Mouse (Mus musculus): Measurements from ENCODE around the gene Ccdc159. TPM values are rescaled to one million over a fixed set of nuclear protein-coding genes. Genes with fewer than 3 reads are reported as not detected.

Ccdc159 gene
- total and polyA plus RNA-seq, 2 experiments, result 7.6 to 11.6 TPM

DNA sequence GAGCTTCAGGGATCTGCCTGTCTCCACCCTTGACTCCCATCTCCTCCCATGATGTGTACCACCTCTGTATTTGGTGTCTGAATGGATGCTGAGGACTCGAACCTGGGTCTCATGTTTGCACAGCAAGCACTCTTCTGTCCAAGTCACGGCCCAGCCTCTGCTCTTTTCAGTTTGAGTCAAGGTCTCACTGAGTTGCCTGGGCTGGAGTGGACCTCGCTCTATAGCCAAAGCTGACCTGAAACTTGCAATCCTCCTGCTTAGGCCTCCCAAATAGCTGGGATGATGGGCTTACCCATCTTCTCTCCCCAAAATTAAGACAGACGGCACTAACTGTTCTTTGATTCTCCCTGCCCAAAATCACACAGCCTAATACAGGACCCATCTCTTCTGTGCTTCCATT, 4.2 kb upstream of the Ccdc159 start:
- H3K27ac ChIP-seq (replicated peaks; ENCODE audit: insufficient read depth, low read depth, low read length), result peak overlapping the region; percentile 96
- no peaks in the 10 kb centered on the region; the same call in 1 of the 2 replicates for H3K79me2 ChIP-seq (ENCODE audit: control insufficient read depth, insufficient read depth, low read length)
- TF ChIP-seq CTCF (IDR thresholded peaks at IDR 0.05; ENCODE audit: low read depth, low read length), result no peak
- TF ChIP-seq POLR2A (IDR thresholded peaks at IDR 0.05; ENCODE audit: extremely low read depth, insufficient read depth, low read length), result no peak
- no peak overlapping the region for H3K4me3 ChIP-seq (ENCODE audit: insufficient read depth, low read depth, low read length)
- H3K27me3 ChIP-seq (ENCODE audit: control insufficient read depth, insufficient read depth, low read length), result no peaks in the 10 kb centered on the region
- DNase-seq (ENCODE audit: extremely low read depth, low read depth, low spot score), result no peak
- no peak overlapping the region for H3K9ac ChIP-seq (ENCODE audit: low read depth, low read length)
- peaks cover 19% of the 10 kb centered on the region for H3K4me1 ChIP-seq (ENCODE audit: control insufficient read depth, insufficient read depth, low read length)
- peaks cover 12% of the 10 kb centered on the region for H3K36me3 ChIP-seq (ENCODE audit: control insufficient read depth, insufficient read depth, low read length)
- 74% methylated on average over 4 of the region's 4 CpGs for WGBS

DNA sequence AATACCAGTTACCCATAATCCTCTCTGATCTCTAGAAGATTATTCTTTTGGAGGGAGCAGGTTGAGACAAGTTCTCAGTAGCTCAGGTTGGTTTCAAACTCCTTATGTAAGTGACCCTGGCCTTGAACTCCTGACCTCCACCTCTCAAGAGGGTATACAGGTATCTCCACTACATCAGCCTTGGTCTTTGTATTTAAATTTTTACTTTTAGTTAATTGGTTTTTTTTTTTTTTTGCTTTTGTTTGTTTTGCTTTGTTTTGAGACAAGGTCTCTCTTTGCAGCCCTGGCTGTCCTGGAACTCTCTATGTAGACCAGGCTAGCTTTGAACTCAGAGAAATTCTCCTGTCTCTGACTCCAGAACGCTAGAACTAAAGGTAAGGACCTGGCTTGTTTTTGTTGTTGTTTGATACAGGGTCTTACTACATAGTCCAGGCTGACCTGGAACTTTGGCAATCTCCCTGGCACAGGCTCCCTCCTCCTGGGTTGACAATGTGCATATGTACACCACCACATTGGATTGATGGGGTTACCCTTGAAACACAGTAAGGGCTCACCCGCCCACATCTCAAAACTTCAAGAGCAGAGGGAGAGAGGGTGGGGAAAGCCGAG, 3.7 kb upstream of the Ccdc159 start:
- H3K79me2 ChIP-seq (ENCODE audit: control insufficient read depth, insufficient read depth, low read length), result no peaks in the 10 kb centered on the region; the same call in 1 of the 2 replicates
- peaks cover 17% of the 10 kb centered on the region for H3K4me1 ChIP-seq (ENCODE audit: control insufficient read depth, insufficient read depth, low read length)
- 3% methylated on average over 3 of the region's 3 CpGs for WGBS
- TF ChIP-seq POLR2A (IDR thresholded peaks at IDR 0.05; ENCODE audit: extremely low read depth, insufficient read depth, low read length) (no peak), CTCF (IDR thresholded peaks at IDR 0.05; ENCODE audit: low read depth, low read length) (no peak)
- DNase-seq (ENCODE audit: extremely low read depth, low read depth, low spot score), result no peak
- H3K27ac ChIP-seq (replicated peaks; ENCODE audit: insufficient read depth, low read depth, low read length), result peak overlapping the region; percentile 96
- no peak overlapping the region for H3K4me3 ChIP-seq (ENCODE audit: insufficient read depth, low read depth, low read length)
- H3K36me3 ChIP-seq (ENCODE audit: control insufficient read depth, insufficient read depth, low read length), result peaks cover 12% of the 10 kb centered on the region
- peak overlapping the region; percentile 45 for H3K9ac ChIP-seq (ENCODE audit: low read depth, low read length)
- no peaks in the 10 kb centered on the region for H3K27me3 ChIP-seq (ENCODE audit: control insufficient read depth, insufficient read depth, low read length)

- Histone ChIP-seq H3K79me2 (ENCODE audit: control insufficient read depth, insufficient read depth, low read length) (no peaks in the 10 kb centered on the region; the same call in 1 of the 2 replicates), H3K27ac (replicated peaks; ENCODE audit: insufficient read depth, low read depth, low read length) (peak overlapping the region; percentile 96), H3K4me1 (ENCODE audit: control insufficient read depth, insufficient read depth, low read length) (peaks cover 17% of the 10 kb centered on the region), H3K27me3 (ENCODE audit: control insufficient read depth, insufficient read depth, low read length) (no peaks in the 10 kb centered on the region), H3K4me3 (ENCODE audit: insufficient read depth, low read depth, low read length) (no peak overlapping the region), H3K36me3 (ENCODE audit: control insufficient read depth, insufficient read depth, low read length) (peaks cover 12% of the 10 kb centered on the region), H3K9ac (ENCODE audit: low read depth, low read length) (peak overlapping the region; percentile 45; the same call in 1 of the 2 replicates)
- TF ChIP-seq POLR2A (IDR thresholded peaks at IDR 0.05; ENCODE audit: extremely low read depth, insufficient read depth, low read length) (0 out of 2 replicates have a peak, but pooled peaks have one; percentile 21), CTCF (IDR thresholded peaks at IDR 0.05; ENCODE audit: low read depth, low read length) (no peak)
- peak; percentile 95 for DNase-seq (ENCODE audit: extremely low read depth, low read depth, low spot score)
- WGBS, result 23% methylated on average over 6 of the region's 6 CpGs
These were observed 3.2 kb upstream of the Ccdc159 start for GRCm38 (mm10) chr9:21924099-21924493.

DNA sequence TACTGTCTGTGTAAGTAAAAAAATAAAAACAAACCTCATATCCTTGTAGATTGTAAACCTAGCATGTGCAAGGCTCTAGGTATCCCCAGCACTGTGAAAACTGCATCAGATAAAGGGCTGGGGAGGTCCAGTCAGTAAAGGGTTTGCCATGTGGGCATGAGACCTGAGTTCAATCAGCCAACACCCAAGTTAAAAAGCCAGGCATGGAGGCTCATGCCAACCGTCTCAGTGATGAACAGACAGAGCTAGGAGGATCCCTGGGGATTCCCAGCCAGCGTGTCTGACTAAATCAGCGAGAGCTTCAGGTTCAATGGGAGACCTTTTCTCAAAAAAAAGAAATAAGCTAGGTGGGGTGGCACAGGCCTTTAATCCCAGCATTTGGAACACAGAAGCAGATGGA, 2.2 kb upstream of the Ccdc159 start:
- no peak overlapping the region for H3K4me3 ChIP-seq (ENCODE audit: insufficient read depth, low read depth, low read length)
- peak overlapping the region; percentile 83 for H3K27ac ChIP-seq (replicated peaks; ENCODE audit: insufficient read depth, low read depth, low read length)
- H3K79me2 ChIP-seq (ENCODE audit: control insufficient read depth, insufficient read depth, low read length), result no peaks in the 10 kb centered on the region; the same call in 1 of the 2 replicates
- peaks cover 17% of the 10 kb centered on the region for H3K4me1 ChIP-seq (ENCODE audit: control insufficient read depth, insufficient read depth, low read length)
- peak; percentile 52 for DNase-seq (ENCODE audit: extremely low read depth, low read depth, low spot score)
- TF ChIP-seq CTCF (IDR thresholded peaks at IDR 0.05; ENCODE audit: low read depth, low read length) (no peak), POLR2A (IDR thresholded peaks at IDR 0.05; ENCODE audit: extremely low read depth, insufficient read depth, low read length) (no peak)
- WGBS, result 32% methylated on average over 3 of the region's 3 CpGs
- H3K27me3 ChIP-seq (ENCODE audit: control insufficient read depth, insufficient read depth, low read length), result no peaks in the 10 kb centered on the region
- peak overlapping the region; percentile 40; the same call in 1 of the 2 replicates for H3K9ac ChIP-seq (ENCODE audit: low read depth, low read length)
- peaks cover 12% of the 10 kb centered on the region for H3K36me3 ChIP-seq (ENCODE audit: control insufficient read depth, insufficient read depth, low read length)

DNA sequence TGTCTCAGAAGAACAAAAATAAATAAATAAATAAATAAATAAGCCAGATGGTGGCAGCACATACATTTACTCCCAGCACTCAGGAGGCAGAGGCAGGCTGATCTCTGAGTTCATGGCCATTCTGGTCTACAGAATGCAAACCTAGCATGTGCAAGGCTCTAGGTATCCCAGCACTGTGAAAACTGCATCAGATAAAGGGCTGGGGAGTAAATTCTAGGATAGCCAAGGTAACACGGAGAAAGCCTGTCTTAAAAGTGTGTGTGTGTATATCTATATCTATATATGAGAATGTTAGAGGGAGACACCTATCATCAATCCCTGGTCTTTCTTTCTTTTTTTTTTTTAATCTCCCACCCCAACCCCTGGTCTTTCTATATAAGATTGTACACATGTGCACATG, 1.8 kb upstream of the Ccdc159 start:
- H3K4me3 ChIP-seq (ENCODE audit: insufficient read depth, low read depth, low read length), result peak overlapping the region; percentile 65
- peaks cover 12% of the 10 kb centered on the region for H3K36me3 ChIP-seq (ENCODE audit: control insufficient read depth, insufficient read depth, low read length)
- H3K9ac ChIP-seq (ENCODE audit: low read depth, low read length), result peak overlapping the region; percentile 89
- WGBS, result 73% methylated on average over 1 of the region's 1 CpGs
- H3K79me2 ChIP-seq (ENCODE audit: control insufficient read depth, insufficient read depth, low read length), result no peaks in the 10 kb centered on the region; the same call in 1 of the 2 replicates
- peak; percentile 33 for DNase-seq (ENCODE audit: extremely low read depth, low read depth, low spot score)
- H3K27ac ChIP-seq (replicated peaks; ENCODE audit: insufficient read depth, low read depth, low read length), result peak overlapping the region; percentile 98
- no peak for TF ChIP-seq POLR2A (IDR thresholded peaks at IDR 0.05; ENCODE audit: extremely low read depth, insufficient read depth, low read length)
- no peak for TF ChIP-seq CTCF (IDR thresholded peaks at IDR 0.05; ENCODE audit: low read depth, low read length)
- peaks cover 17% of the 10 kb centered on the region for H3K4me1 ChIP-seq (ENCODE audit: control insufficient read depth, insufficient read depth, low read length)
- no peaks in the 10 kb centered on the region for H3K27me3 ChIP-seq (ENCODE audit: control insufficient read depth, insufficient read depth, low read length)

DNA sequence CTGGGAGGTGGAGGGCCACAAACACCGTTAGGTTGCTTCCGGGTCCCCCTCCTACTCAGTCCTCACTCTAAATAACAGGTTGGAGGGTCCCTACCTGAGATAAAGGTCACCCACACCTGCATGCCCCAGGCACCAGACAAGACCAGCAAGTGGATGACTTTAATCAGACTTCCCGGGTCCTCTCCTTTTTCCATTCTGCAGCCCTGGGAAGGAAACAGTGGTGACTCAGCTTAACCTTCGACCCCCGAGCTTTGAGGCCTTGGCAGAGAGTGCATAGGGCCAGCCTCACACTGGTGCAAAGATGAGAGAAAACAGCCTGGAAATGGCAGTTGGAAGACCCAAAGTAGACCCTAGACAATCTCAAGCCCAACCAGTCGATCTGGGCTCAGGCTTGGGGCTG, 1.1 kb upstream of the Ccdc159 start:
- WGBS, result 8% methylated on average over 6 of the region's 6 CpGs
- no peak for TF ChIP-seq POLR2A (IDR thresholded peaks at IDR 0.05; ENCODE audit: extremely low read depth, insufficient read depth, low read length)
- no peak for TF ChIP-seq CTCF (IDR thresholded peaks at IDR 0.05; ENCODE audit: low read depth, low read length)
- Histone ChIP-seq H3K4me3 (ENCODE audit: insufficient read depth, low read depth, low read length) (peak overlapping the region; percentile 65), H3K27me3 (ENCODE audit: control insufficient read depth, insufficient read depth, low read length) (no peaks in the 10 kb centered on the region), H3K79me2 (ENCODE audit: control insufficient read depth, insufficient read depth, low read length) (no peaks in the 10 kb centered on the region; the same call in 1 of the 2 replicates), H3K27ac (replicated peaks; ENCODE audit: insufficient read depth, low read depth, low read length) (peak overlapping the region; percentile 98), H3K9ac (ENCODE audit: low read depth, low read length) (peak overlapping the region; percentile 89), H3K36me3 (ENCODE audit: control insufficient read depth, insufficient read depth, low read length) (peaks cover 12% of the 10 kb centered on the region), H3K4me1 (ENCODE audit: control insufficient read depth, insufficient read depth, low read length) (peaks cover 17% of the 10 kb centered on the region)
- DNase-seq (ENCODE audit: extremely low read depth, low read depth, low spot score), result peak; percentile 79
